Mouse (Mus musculus): ENCODE results near the gene Rmi2.
"Not testable (repeated sequence)": the region's sequence is repeated elsewhere in the genome, so short reads cannot be mapped to it uniquely, and the experiment has no call there.

The Rmi2 gene

GRCm38 (mm10) chr16:10827766-10828460 is 6.9 kb upstream of the Rmi2 start:
- no peak for DNase-seq

GRCm38 (mm10) chr16:10828461-10828805 is 6.4 kb upstream of the Rmi2 start:
- no peak for DNase-seq

- no peak for DNase-seq
These were observed 333 bp upstream of the Rmi2 start for GRCm38 (mm10) chr16:10834542-10834910.

- DNase-seq = no peak
These were observed 1.5 kb downstream of the Rmi2 start for GRCm38 (mm10) chr16:10836388-10836787.

GRCm38 (mm10) chr16:10837250-10837649 is 2.4 kb downstream of the Rmi2 start:
- no peak for DNase-seq

- no peak for DNase-seq
These were observed 3.0 kb downstream of the Rmi2 start for GRCm38 (mm10) chr16:10837903-10838302.

GRCm38 (mm10) chr16:10838487-10839245 is 3.8 kb downstream of the Rmi2 start:
- DNase-seq = no peak

- no peak for DNase-seq
These were observed 5.2 kb downstream of the Rmi2 start for GRCm38 (mm10) chr16:10840018-10840417.

GRCm38 (mm10) chr16:10842282-10842855 is 7.5 kb downstream of the Rmi2 start:
- peak in 1 of 2 experiments; percentile 29 for DNase-seq

- DNase-seq = no peak
These were observed 8.8 kb downstream of the Rmi2 start for GRCm38 (mm10) chr16:10843486-10844318.

GRCm38 (mm10) chr16:10844319-10844670 is 9.4 kb downstream of the Rmi2 start:
- DNase-seq = no peak

GRCm38 (mm10) chr16:10845952-10846351 is 11.1 kb downstream of the Rmi2 start:
- no peak for DNase-seq

GRCm38 (mm10) chr16:10846503-10846902 is 11.6 kb downstream of the Rmi2 start:
- peak; percentile 53 to 61 for DNase-seq

GRCm38 (mm10) chr16:10849965-10850861 is 15.4 kb downstream of the Rmi2 start:
- peak; percentile 86 to 89 for DNase-seq

GRCm38 (mm10) chr16:10850905-10851304 is 16.0 kb downstream of the Rmi2 start:
- peak in 1 of 2 experiments; percentile 21 for DNase-seq

- DNase-seq = not testable (repeated sequence)
These were observed 17.4 kb downstream of the Rmi2 start for GRCm38 (mm10) chr16:10852216-10852615.

GRCm38 (mm10) chr16:10859726-10860245 is 24.9 kb downstream of the Rmi2 start:
- DNase-seq = no peak

- peak in 1 of 2 experiments; percentile 44 for DNase-seq
These were observed 26.5 kb downstream of the Rmi2 start for GRCm38 (mm10) chr16:10861408-10861807.

GRCm38 (mm10) chr16:10864833-10865591 is 30.2 kb downstream of the Rmi2 start:
- DNase-seq = peak; percentile 69 to 76

- no peak for DNase-seq
These were observed 30.7 kb downstream of the Rmi2 start for GRCm38 (mm10) chr16:10865592-10865987.

- no peak for DNase-seq
These were observed 32.0 kb downstream of the Rmi2 start for GRCm38 (mm10) chr16:10866841-10867240.

Data from cerebellum, adult 18-20 months (tissue).